Mouse (Mus musculus) liver, adult 2 months (tissue): ENCODE results near the gene 1700037C18Rik.

Experiments used
- CTCF ChIP-seq: fragments of 200-500 bp; IDR thresholded peaks from 2 replicates; pipeline ENCODE4 v1.5.1; 2011; ENCODE audit warnings: low read depth, low read length, control low read depth
- POLR2A ChIP-seq: fragments of 200-500 bp; IDR thresholded peaks from 2 replicates; pipeline ENCODE4 v1.6.1; 2011; ENCODE audit warnings: low read length, control low read depth; ENCODE audit not compliant: insufficient read depth; ENCODE audit errors: extremely low read depth

DNA sequence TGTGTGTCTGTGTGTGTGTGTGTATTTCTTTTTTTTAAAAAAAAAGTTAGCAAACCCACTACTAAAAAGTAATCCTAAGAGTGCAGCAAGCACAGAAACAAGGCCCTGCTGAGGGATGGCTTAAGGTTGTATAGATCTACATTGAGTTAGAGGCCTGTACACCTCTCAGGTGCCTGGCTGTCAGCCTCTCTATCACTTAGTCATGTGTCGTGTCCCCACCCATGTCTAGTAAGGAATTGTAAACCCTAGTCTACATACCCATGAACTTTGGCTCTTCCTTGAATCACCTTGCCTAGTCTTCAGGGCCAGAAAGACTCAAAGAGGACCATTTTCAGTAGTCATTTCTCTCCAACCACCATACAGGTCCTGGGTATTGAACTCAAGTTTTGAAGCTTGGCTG is 11.9 kb downstream of the 1700037C18Rik start:
- TF ChIP-seq POLR2A (no peak), CTCF (no peak)
